ENCODE assay signal across 8 mouse cellular contexts in the genomic region with DNA sequence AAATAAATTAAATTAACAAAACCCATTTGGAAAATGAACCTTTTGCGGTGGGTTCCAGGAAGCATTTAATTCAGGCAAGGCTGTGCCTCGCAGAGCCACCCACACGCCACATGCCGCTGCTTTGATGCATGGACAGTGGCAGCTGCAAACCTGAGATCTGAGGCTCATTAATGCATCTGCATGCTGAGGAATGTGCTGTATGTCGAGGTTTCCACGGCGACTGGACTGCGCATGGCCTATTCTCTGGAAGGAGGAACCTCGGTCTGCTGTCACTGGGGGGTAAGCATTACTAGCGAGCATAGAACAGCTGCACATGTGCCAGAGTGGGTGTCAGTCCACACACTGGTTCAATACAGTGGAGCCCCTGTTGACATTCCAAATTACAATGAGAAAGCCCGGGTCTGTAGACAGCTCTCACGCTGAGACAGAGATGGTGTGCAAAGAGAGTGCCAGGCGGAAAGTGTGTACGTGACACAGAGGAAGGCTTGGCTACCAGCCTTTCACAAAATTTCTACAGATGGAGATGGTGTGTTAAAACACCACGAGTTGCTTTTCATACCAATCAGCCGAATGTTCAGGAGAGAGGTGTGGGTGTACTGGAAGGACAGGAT.
DNase-seq lines count a peak whose midpoint lies in the region; ATAC-seq lines count a peak whose summit lies in the region.

No protein-coding gene starts in this region.

- no peaks in the 10 kb centered on the region for H3K36me3 ChIP-seq in kidney, embryonic 14.5 days (ENCODE audit: control insufficient read depth, insufficient read depth, low read length)

- no peak overlapping the region for H3K4me2 ChIP-seq in kidney, embryonic 14.5 days (replicated peaks; ENCODE audit: low read depth, low read length)

- no peaks in the 10 kb centered on the region for H3K27me3 ChIP-seq in kidney, embryonic 14.5 days (ENCODE audit: control insufficient read depth, insufficient read depth, low read length)

- peaks cover 14% of the 10 kb centered on the region; the same call in 1 of the 2 replicates for H3K4me1 ChIP-seq in kidney, embryonic 14.5 days (ENCODE audit: control insufficient read depth, insufficient read depth, low read length)

- no peak overlapping the region for H3K27ac ChIP-seq in kidney, embryonic 14.5 days (ENCODE audit: low read depth, low read length)

- peaks cover 13% of the 10 kb centered on the region; the same call in 1 of the 2 replicates for H3K9me3 ChIP-seq in kidney, embryonic 14.5 days (ENCODE audit: control insufficient read depth, low read length)

- ATAC-seq in kidney, embryonic 14.5 days (ENCODE audit: low FRiP score, low TSS enrichment): peak; percentile 74
- peak; percentile 84 for ATAC-seq in frontal cortex, adult (ENCODE audit: low TSS enrichment)
- no peak for ATAC-seq in erythroblast, adult 5-6 weeks (replicated peaks; ENCODE audit: low FRiP score, poor library complexity, severe bottlenecking)
- ATAC-seq in granulocyte monocyte progenitor cell, adult 5-6 weeks (replicated peaks; ENCODE audit: poor library complexity, severe bottlenecking): no peak

- intact Hi-C loops in left cerebral cortex, postnatal 36 days (cut with DNase I): no loop called here

- WGBS in kidney, embryonic 14.5 days: 51% methylated on average over 16 of the region's 16 CpGs

- H3K9ac ChIP-seq in kidney, embryonic 14.5 days (ENCODE audit: low read depth, low read length): no peak overlapping the region

- no peak overlapping the region for H3K4me3 ChIP-seq in kidney, embryonic 14.5 days (ENCODE audit: low read length)

- DNase-seq in kidney, adult 9 months: no peak
- peak; percentile 61 to 65 for DNase-seq in left cerebral cortex, postnatal 36 days (ENCODE audit: low spot score in 2 of 2)
- DNase-seq in retina, postnatal 1 day: peak; percentile 81
- DNase-seq in lung, postnatal 4 days: no peak

Comparison
In these comparisons a context has a peak if more than half of its experiments do, and no peak if none do; other contexts are left out.
1. ATAC-seq: peak in kidney, embryonic 14.5 days (single experiment) and frontal cortex, adult (single experiment); none in erythroblast, adult 5-6 weeks (single experiment) and granulocyte monocyte progenitor cell, adult 5-6 weeks (single experiment).
2. DNase-seq: peak in left cerebral cortex, postnatal 36 days (2 of 2) and retina, postnatal 1 day (single experiment); none in kidney, adult 9 months (single experiment) and lung, postnatal 4 days (0 of 2).